Mouse (Mus musculus): ENCODE results near the gene Rinl. TPM values are rescaled to one million over a fixed set of nuclear protein-coding genes. Genes with fewer than 3 reads are reported as not detected.

The Rinl gene
- polyA plus RNA-seq, 1 experiment from 2014 or later: 2.5 TPM

GRCm38 (mm10) chr7:28826402-28826772 is 37.6 kb downstream of the Rinl start:
- Histone ChIP-seq H3K4me2 (no peak overlapping the region; the same call in 1 of the 2 replicates), H3K9me3 (replicated peaks; ENCODE audit: control insufficient read depth, low read length) (no peaks in the 10 kb centered on the region), H3K4me3 (ENCODE audit: low read depth, low read length) (no peak overlapping the region), H3K27me3 (ENCODE audit: control insufficient read depth, insufficient read depth, low read length) (no peaks in the 10 kb centered on the region), H3K9ac (ENCODE audit: low read depth, low read length) (no peak overlapping the region), H3K4me1 (ENCODE audit: control insufficient read depth, insufficient read depth, low read length) (peaks cover 15% of the 10 kb centered on the region), H3K36me3 (ENCODE audit: control insufficient read depth, insufficient read depth, low read length) (peaks cover 19% of the 10 kb centered on the region), H3K27ac (ENCODE audit: low read depth, low read length) (peak overlapping the region; percentile 88; the same call in 1 of the 2 replicates)
- 91% methylated on average over 7 of the region's 7 CpGs for WGBS (ENCODE audit: insufficient replicate concordance)
- no peak for ATAC-seq (replicated peaks; ENCODE audit: insufficient number of reproducible peaks, low FRiP score, low TSS enrichment)

DNA sequence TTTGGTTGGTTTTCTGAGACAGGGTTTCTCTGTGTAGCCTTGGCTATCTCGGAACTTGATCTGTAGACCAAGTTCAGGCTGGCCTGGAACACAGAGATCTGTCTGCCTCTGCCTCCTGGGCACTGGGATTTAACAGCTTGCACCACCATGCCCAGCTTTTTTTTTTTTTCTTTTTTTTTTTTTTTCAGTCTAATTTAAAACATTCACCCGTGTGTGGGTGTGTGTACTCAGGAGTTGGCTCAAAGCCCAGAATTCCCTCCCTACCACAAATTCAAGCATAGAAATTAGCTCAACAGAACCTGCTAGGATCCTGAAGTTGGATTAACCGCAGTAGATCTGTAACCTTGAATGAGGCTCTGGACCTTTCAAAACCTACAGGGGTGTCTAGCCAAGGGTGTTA is 38.6 kb downstream of the Rinl start:
- Histone ChIP-seq H3K27me3 (ENCODE audit: control insufficient read depth, insufficient read depth, low read length) (no peaks in the 10 kb centered on the region), H3K36me3 (ENCODE audit: control insufficient read depth, insufficient read depth, low read length) (peaks cover 11% of the 10 kb centered on the region), H3K4me1 (ENCODE audit: control insufficient read depth, insufficient read depth, low read length) (peaks cover 17% of the 10 kb centered on the region), H3K27ac (ENCODE audit: low read depth, low read length) (no peak overlapping the region), H3K4me3 (ENCODE audit: low read depth, low read length) (no peak overlapping the region), H3K9ac (ENCODE audit: low read depth, low read length) (no peak overlapping the region), H3K9me3 (replicated peaks; ENCODE audit: control insufficient read depth, low read length) (no peaks in the 10 kb centered on the region), H3K4me2 (no peak overlapping the region)
- ATAC-seq (replicated peaks; ENCODE audit: insufficient number of reproducible peaks, low FRiP score, low TSS enrichment): no peak
- 60% methylated on average over 3 of the region's 3 CpGs for WGBS (ENCODE audit: insufficient replicate concordance)

- no peaks in the 10 kb centered on the region for H3K9me3 ChIP-seq (replicated peaks; ENCODE audit: control insufficient read depth, low read length)
- peaks cover 15% of the 10 kb centered on the region for H3K4me1 ChIP-seq (ENCODE audit: control insufficient read depth, insufficient read depth, low read length)
- H3K4me2 ChIP-seq: no peak overlapping the region
- ATAC-seq (replicated peaks; ENCODE audit: insufficient number of reproducible peaks, low FRiP score, low TSS enrichment): no peak
- H3K27ac ChIP-seq (ENCODE audit: low read depth, low read length): no peak overlapping the region
- WGBS (ENCODE audit: insufficient replicate concordance): 91% methylated on average over 8 of the region's 8 CpGs
- peaks cover 6% of the 10 kb centered on the region for H3K36me3 ChIP-seq (ENCODE audit: control insufficient read depth, insufficient read depth, low read length)
- no peak overlapping the region for H3K9ac ChIP-seq (ENCODE audit: low read depth, low read length)
- no peaks in the 10 kb centered on the region for H3K27me3 ChIP-seq (ENCODE audit: control insufficient read depth, insufficient read depth, low read length)
- H3K4me3 ChIP-seq (ENCODE audit: low read depth, low read length): no peak overlapping the region
These were observed 41.1 kb downstream of the Rinl start for GRCm38 (mm10) chr7:28829821-28830220.

DNA sequence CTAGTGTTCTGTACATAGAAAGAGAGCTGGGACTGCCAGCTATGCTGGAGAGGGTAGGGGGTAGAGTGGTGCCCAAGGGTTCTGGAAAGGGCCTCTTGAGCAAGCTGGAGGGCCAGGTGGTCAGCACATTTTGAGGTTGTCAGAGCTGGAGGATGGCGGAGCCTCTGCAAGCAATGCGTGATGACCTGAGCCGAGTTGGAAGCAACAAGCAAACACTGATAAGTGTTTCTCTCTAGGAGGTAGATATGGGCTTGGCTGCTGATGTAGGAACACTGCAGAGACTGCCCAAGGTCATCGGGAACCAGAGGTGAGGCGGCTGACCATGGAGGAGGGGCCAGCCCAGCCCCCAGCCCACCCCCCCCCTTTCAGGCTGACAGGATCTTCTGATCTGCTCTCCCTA is 42.2 kb downstream of the Rinl start:
- 57% methylated on average over 5 of the region's 5 CpGs for WGBS (ENCODE audit: insufficient replicate concordance)
- H3K36me3 ChIP-seq (ENCODE audit: control insufficient read depth, insufficient read depth, low read length): peaks cover 6% of the 10 kb centered on the region
- no peak overlapping the region for H3K4me3 ChIP-seq (ENCODE audit: low read depth, low read length)
- no peaks in the 10 kb centered on the region for H3K27me3 ChIP-seq (ENCODE audit: control insufficient read depth, insufficient read depth, low read length)
- no peak for ATAC-seq (replicated peaks; ENCODE audit: insufficient number of reproducible peaks, low FRiP score, low TSS enrichment)
- no peak overlapping the region for H3K27ac ChIP-seq (ENCODE audit: low read depth, low read length)
- peaks cover 9% of the 10 kb centered on the region for H3K4me1 ChIP-seq (ENCODE audit: control insufficient read depth, insufficient read depth, low read length)
- 0 out of 2 replicates have a peak overlapping the region, but pooled peaks have one; percentile 1 for H3K9ac ChIP-seq (ENCODE audit: low read depth, low read length)
- no peaks in the 10 kb centered on the region for H3K9me3 ChIP-seq (replicated peaks; ENCODE audit: control insufficient read depth, low read length)
- no peak overlapping the region for H3K4me2 ChIP-seq

- Histone ChIP-seq H3K4me2 (no peak overlapping the region), H3K9me3 (replicated peaks; ENCODE audit: control insufficient read depth, low read length) (no peaks in the 10 kb centered on the region), H3K4me1 (ENCODE audit: control insufficient read depth, insufficient read depth, low read length) (peaks cover 8% of the 10 kb centered on the region), H3K9ac (ENCODE audit: low read depth, low read length) (0 out of 2 replicates have a peak overlapping the region, but pooled peaks have one; percentile 1), H3K27ac (ENCODE audit: low read depth, low read length) (no peak overlapping the region), H3K27me3 (ENCODE audit: control insufficient read depth, insufficient read depth, low read length) (no peaks in the 10 kb centered on the region), H3K36me3 (ENCODE audit: control insufficient read depth, insufficient read depth, low read length) (peaks cover 6% of the 10 kb centered on the region), H3K4me3 (ENCODE audit: low read depth, low read length) (no peak overlapping the region)
- no peak for ATAC-seq (replicated peaks; ENCODE audit: insufficient number of reproducible peaks, low FRiP score, low TSS enrichment)
- 79% methylated on average over 17 of the region's 17 CpGs for WGBS (ENCODE audit: insufficient replicate concordance)
These were observed 42.8 kb downstream of the Rinl start for GRCm38 (mm10) chr7:28831411-28832125.

DNA sequence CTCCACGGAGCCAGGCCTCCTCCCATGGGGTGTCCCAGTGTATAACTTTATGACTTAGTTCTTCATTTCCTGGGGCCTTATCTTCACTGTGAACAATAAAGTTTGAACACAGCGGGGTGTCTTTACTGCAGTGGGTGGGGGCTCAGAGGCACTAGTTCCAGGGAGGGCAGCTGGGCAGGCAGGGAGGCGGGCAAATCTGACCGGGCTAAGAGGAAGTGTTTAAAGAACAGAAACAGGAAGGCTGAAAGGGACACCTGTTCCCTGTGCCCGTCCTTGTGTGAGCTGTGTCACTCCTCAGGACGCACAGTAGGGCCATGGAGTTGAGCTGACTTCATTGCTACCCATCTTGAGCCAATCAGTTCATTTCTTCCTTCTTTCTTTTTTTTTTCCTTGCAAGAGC is 43.4 kb downstream of the Rinl start:
- Histone ChIP-seq H3K27ac (ENCODE audit: low read depth, low read length) (no peak overlapping the region), H3K4me1 (ENCODE audit: control insufficient read depth, insufficient read depth, low read length) (peaks cover 8% of the 10 kb centered on the region)

DNA sequence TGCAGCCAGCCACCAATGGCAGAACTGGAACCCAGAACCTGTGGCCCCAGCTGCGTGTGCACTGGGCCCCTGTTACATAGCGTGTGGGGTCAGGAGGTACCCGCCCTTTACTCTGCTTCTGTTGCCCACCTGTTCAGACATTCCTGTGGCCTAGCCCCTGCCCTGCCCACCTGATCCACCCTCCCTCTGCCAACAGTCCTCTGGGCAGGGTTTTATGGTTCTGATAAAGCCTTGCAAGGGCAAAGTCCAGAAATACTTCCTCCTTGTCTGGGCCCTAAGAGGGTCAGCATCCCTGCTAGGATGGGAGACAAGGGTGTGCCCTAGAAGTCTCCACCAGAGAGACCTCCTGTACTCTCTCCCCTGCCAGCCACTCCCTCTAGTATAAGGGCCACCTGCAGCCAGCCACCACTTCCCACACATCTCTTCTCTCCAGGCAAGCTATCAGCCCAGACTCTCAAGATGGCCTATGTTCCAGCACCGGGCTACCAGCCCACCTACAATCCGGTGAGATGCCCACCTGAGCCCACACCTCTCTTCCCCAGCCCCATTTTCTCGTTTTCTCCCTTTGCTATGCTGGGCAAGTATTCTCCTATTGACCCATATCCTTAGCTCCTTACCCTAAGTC is 45.1 kb downstream of the Rinl start, which contains the start of gene Lgals4:
TSS of gene Lgals4 (plus strand) at position 132 of the 625 bp plus-strand sequence.
- H3K27ac ChIP-seq (ENCODE audit: low read depth, low read length): no peak within 1 kb of the TSS
- WGBS (ENCODE audit: insufficient replicate concordance): 81% methylated on average over 6 of the region's 6 CpGs
- no peak for ATAC-seq (replicated peaks; ENCODE audit: insufficient number of reproducible peaks, low FRiP score, low TSS enrichment)
- no peaks in the 10 kb centered on the region for H3K27me3 ChIP-seq (ENCODE audit: control insufficient read depth, insufficient read depth, low read length)
- no peaks in the 10 kb centered on the region for H3K9me3 ChIP-seq (replicated peaks; ENCODE audit: control insufficient read depth, low read length)
- H3K4me3 ChIP-seq (ENCODE audit: low read depth, low read length): no peak within 1 kb of the TSS
- H3K9ac ChIP-seq (ENCODE audit: low read depth, low read length): no peak within 1 kb of the TSS
- peaks cover 8% of the 10 kb centered on the region for H3K4me1 ChIP-seq (ENCODE audit: control insufficient read depth, insufficient read depth, low read length)
- H3K4me2 ChIP-seq: no peak within 1 kb of the TSS
- H3K36me3 ChIP-seq (ENCODE audit: control insufficient read depth, insufficient read depth, low read length): peaks cover 6% of the 10 kb centered on the region

More for the DNA sequence above, 43.4 kb downstream of the Rinl start:
- Histone ChIP-seq H3K36me3 (ENCODE audit: control insufficient read depth, insufficient read depth, low read length) (peaks cover 6% of the 10 kb centered on the region), H3K27me3 (ENCODE audit: control insufficient read depth, insufficient read depth, low read length) (no peaks in the 10 kb centered on the region), H3K9me3 (replicated peaks; ENCODE audit: control insufficient read depth, low read length) (no peaks in the 10 kb centered on the region), H3K9ac (ENCODE audit: low read depth, low read length) (no peak overlapping the region), H3K4me3 (ENCODE audit: low read depth, low read length) (no peak overlapping the region), H3K4me2 (no peak overlapping the region)
- WGBS (ENCODE audit: insufficient replicate concordance): 73% methylated on average over 6 of the region's 6 CpGs
- no peak for ATAC-seq (replicated peaks; ENCODE audit: insufficient number of reproducible peaks, low FRiP score, low TSS enrichment)

GRCm38 (mm10) chr7:28836936-28837335 is 48.2 kb downstream of the Rinl start:
- H3K27me3 ChIP-seq (ENCODE audit: control insufficient read depth, insufficient read depth, low read length): no peaks in the 10 kb centered on the region
- no peak overlapping the region for H3K4me2 ChIP-seq
- H3K36me3 ChIP-seq (ENCODE audit: control insufficient read depth, insufficient read depth, low read length): no peaks in the 10 kb centered on the region
- H3K9me3 ChIP-seq (replicated peaks; ENCODE audit: control insufficient read depth, low read length): no peaks in the 10 kb centered on the region
- no peak overlapping the region for H3K4me3 ChIP-seq (ENCODE audit: low read depth, low read length)
- no peak overlapping the region for H3K27ac ChIP-seq (ENCODE audit: low read depth, low read length)
- H3K4me1 ChIP-seq (ENCODE audit: control insufficient read depth, insufficient read depth, low read length): no peaks in the 10 kb centered on the region
- H3K9ac ChIP-seq (ENCODE audit: low read depth, low read length): no peak overlapping the region
- ATAC-seq (replicated peaks; ENCODE audit: insufficient number of reproducible peaks, low FRiP score, low TSS enrichment): no peak
- WGBS (ENCODE audit: insufficient replicate concordance): 76% methylated on average over 5 of the region's 5 CpGs

Measured in heart, embryonic 11.5 days (tissue).